Comparison of ENCODE assay signal across 10 mouse cellular contexts in the genomic region with DNA sequence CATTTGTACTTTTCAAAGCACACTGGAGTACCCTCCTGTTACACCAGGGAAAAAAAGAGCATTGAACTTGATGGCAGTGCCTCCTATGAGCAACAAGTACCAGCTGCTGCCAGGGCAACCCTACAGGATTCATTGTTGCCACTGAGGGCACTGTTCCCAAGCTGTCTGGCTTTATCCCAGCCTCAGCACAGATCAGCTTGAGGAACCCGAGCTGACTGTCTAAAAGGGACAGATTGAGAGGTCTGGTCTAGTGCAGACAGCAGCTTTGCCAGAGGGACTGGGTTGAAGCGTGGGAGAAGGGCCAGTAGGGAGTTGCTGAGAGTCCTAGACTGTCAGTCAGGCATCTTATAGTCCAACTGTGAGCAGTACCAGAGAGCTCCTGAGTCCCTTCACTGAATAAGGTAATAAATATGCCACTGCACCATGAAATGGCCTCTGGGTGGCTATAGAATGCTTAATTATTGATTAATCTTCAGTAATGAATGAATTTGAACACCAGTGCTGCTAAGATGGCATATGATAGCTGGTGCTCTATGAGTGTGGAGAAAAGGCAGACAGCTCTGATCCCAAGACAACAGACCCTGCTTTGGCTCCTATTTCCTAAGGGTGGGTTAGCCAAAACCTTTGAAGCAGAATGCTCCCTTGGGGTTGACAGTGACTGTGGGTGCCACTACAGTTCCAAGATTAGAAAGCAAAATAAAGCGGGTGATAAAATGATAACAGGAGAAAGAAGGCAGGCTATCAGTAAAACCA.
DNase-seq lines count a peak whose midpoint lies in the region; TF ChIP-seq lines count a peak whose summit lies in the region.
"Had no signal": no experiment of that assay in that cellular context is flagged by ENCODE, and none has a peak within 500 bp of the region (broad histone marks: within the 10 kb centered on the region; RNA-seq: fewer than 3 reads in every experiment).

No protein-coding gene starts in this region.

- TF ChIP-seq CTCF in gastrocnemius, adult 2 months (IDR thresholded peaks at IDR 0.05), result peak; percentile 12; the same call in 1 of the 2 replicates
- TF ChIP-seq CTCF in layer of hippocampus, adult 2 months (conservative IDR thresholded peaks at IDR 0.05), result peak; percentile 49

- intact Hi-C loops in gastrocnemius, adult 2 months (cut with DNase I), result no loop called here
- intact Hi-C loops in gastrocnemius, postnatal 36 days (cut with DNase I), result no loop called here

- peak; percentile 44 for DNase-seq in gastrocnemius, adult 2 months
- no peak for DNase-seq in gastrocnemius, postnatal 36 days
- DNase-seq in retina, postnatal 1 day, result peak; percentile 7
- DNase-seq in retina, embryonic 14.5 days (ENCODE audit: low spot score), result no peak
- peak; percentile 27 to 28 for DNase-seq in layer of hippocampus, adult 2 months (ENCODE audit: low spot score in 2 of 2)
- DNase-seq in testis, postnatal 10 days (ENCODE audit: low spot score), result peak; percentile 41
- no peak for DNase-seq in kidney, adult 9 months
- DNase-seq in adrenal gland, postnatal 10 days, result no peak
- DNase-seq: lung, postnatal 36 days; thymus, adult 18-20 months had no signal

- no peak overlapping the region for H3K4me3 ChIP-seq in gastrocnemius, adult 2 months
- no peak overlapping the region for H3K4me3 ChIP-seq in layer of hippocampus, adult 2 months

- H3K27ac ChIP-seq in gastrocnemius, adult 2 months, result peak overlapping the region; percentile 25; the same call in 1 of the 2 replicates
- no peak overlapping the region for H3K27ac ChIP-seq in layer of hippocampus, adult 2 months

Comparison
In these comparisons a context has a peak if more than half of its experiments do, and no peak if none do; other contexts are left out.
1. DNase-seq: peak in gastrocnemius, adult 2 months (single experiment), retina, postnatal 1 day (single experiment), layer of hippocampus, adult 2 months (2 of 2) and testis, postnatal 10 days (single experiment); none in gastrocnemius, postnatal 36 days (0 of 2), retina, embryonic 14.5 days (single experiment), kidney, adult 9 months (single experiment) and adrenal gland, postnatal 10 days (single experiment).